Mouse (Mus musculus): ENCODE results near the gene Dlgap4.
A peak's percentile ranks its signal among the peaks of the same experiment; 100 is the strongest.

The Dlgap4 gene

GRCm38 (mm10) chr2:156617536-156617935 is 4.0 kb downstream of the Dlgap4 start:
- no peak for DNase-seq (ENCODE audit: low spot score)

- DNase-seq (ENCODE audit: low spot score): no peak
Observed at GRCm38 (mm10) chr2:156620874-156621273, 7.4 kb downstream of the Dlgap4 start.

GRCm38 (mm10) chr2:156621449-156621848 is 7.9 kb downstream of the Dlgap4 start:
- DNase-seq (ENCODE audit: low spot score): no peak

- no peak for DNase-seq (ENCODE audit: low spot score)
Observed at GRCm38 (mm10) chr2:156622192-156622591, 8.7 kb downstream of the Dlgap4 start.

GRCm38 (mm10) chr2:156623246-156623645 is 9.7 kb downstream of the Dlgap4 start:
- DNase-seq (ENCODE audit: low spot score): no peak

GRCm38 (mm10) chr2:156625307-156625706 is 11.8 kb downstream of the Dlgap4 start:
- no peak for DNase-seq (ENCODE audit: low spot score)

- no peak for DNase-seq (ENCODE audit: low spot score)
Observed at GRCm38 (mm10) chr2:156626119-156626518, 12.6 kb downstream of the Dlgap4 start.

- DNase-seq (ENCODE audit: low spot score): no peak
Observed at GRCm38 (mm10) chr2:156626544-156626943, 13.0 kb downstream of the Dlgap4 start.

GRCm38 (mm10) chr2:156627917-156628316 is 14.4 kb downstream of the Dlgap4 start:
- no peak for DNase-seq (ENCODE audit: low spot score)

- DNase-seq (ENCODE audit: low spot score): no peak
Observed at GRCm38 (mm10) chr2:156630288-156630687, 16.8 kb downstream of the Dlgap4 start.

- no peak for DNase-seq (ENCODE audit: low spot score)
Observed at GRCm38 (mm10) chr2:156632721-156633120, 19.2 kb downstream of the Dlgap4 start.

- DNase-seq (ENCODE audit: low spot score): no peak
Observed at GRCm38 (mm10) chr2:156635091-156635490, 21.6 kb downstream of the Dlgap4 start.

- no peak for DNase-seq (ENCODE audit: low spot score)
Observed at GRCm38 (mm10) chr2:156641141-156641540, 27.6 kb downstream of the Dlgap4 start.

GRCm38 (mm10) chr2:156642931-156643330 is 29.4 kb downstream of the Dlgap4 start:
- no peak for DNase-seq (ENCODE audit: low spot score)

- DNase-seq (ENCODE audit: low spot score): no peak
Observed at GRCm38 (mm10) chr2:156643406-156643805, 29.9 kb downstream of the Dlgap4 start.

GRCm38 (mm10) chr2:156645145-156645544 is 31.6 kb downstream of the Dlgap4 start:
- no peak for DNase-seq (ENCODE audit: low spot score)

- no peak for DNase-seq (ENCODE audit: low spot score)
Observed at GRCm38 (mm10) chr2:156646877-156647276, 33.4 kb downstream of the Dlgap4 start.

- no peak for DNase-seq (ENCODE audit: low spot score)
Observed at GRCm38 (mm10) chr2:156648042-156648441, 34.5 kb downstream of the Dlgap4 start.

GRCm38 (mm10) chr2:156649450-156649849 is 35.9 kb downstream of the Dlgap4 start:
- DNase-seq (ENCODE audit: low spot score): no peak

- no peak for DNase-seq (ENCODE audit: low spot score)
Observed at GRCm38 (mm10) chr2:156651019-156651418, 37.5 kb downstream of the Dlgap4 start.

GRCm38 (mm10) chr2:156652841-156653240 is 39.3 kb downstream of the Dlgap4 start:
- DNase-seq (ENCODE audit: low spot score): peak; percentile 50

GRCm38 (mm10) chr2:156654148-156654547 is 40.6 kb downstream of the Dlgap4 start:
- no peak for DNase-seq (ENCODE audit: low spot score)

GRCm38 (mm10) chr2:156655626-156656025 is 42.1 kb downstream of the Dlgap4 start:
- no peak for DNase-seq (ENCODE audit: low spot score)

- DNase-seq (ENCODE audit: low spot score): no peak
Observed at GRCm38 (mm10) chr2:156657522-156657921, 44.0 kb downstream of the Dlgap4 start.

- DNase-seq (ENCODE audit: low spot score): no peak
Observed at GRCm38 (mm10) chr2:156658221-156658620, 44.7 kb downstream of the Dlgap4 start.

Measured in testis, postnatal 14 days (tissue).